Mouse (Mus musculus): ENCODE data around the gene Taf3. TPM values are rescaled to one million over a fixed set of nuclear protein-coding genes. Genes with fewer than 3 reads are reported as not detected.

The Taf3 gene
- total and polyA plus RNA-seq, 3 experiments, result 3.1 to 13.4 (median 6.0) TPM

DNA sequence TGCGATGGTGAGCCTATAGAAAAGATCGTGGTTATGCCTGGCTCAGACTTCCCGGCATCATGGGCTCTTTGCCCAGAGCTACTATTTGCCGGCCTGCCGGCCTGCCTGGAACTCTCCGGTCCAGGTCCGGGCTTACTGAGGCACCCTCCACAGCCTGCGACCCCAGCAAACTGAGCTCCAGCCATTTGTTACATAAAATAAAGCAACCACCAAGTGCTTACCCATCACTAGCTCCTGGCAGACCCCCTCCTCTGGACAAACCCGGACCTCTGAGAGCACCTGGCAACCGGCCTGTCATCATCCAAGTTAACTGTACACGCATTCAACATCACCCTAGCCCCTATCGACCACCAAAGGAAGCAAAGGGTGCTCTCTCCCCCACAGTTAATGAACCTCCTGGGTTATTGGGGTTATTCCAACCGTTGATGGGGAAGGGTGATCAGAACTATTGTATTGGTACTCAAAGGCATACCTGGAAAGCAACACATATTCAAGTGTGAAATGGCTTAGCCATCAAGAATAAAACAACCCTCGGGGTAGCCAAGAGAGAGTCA lies 163.1 kb downstream of the Taf3 start:
- Histone ChIP-seq H3K9me3 (replicated peaks; ENCODE audit: low read length) (no peaks in the 10 kb centered on the region), H3K4me3 (replicated peaks in 1 of 3; ENCODE audit: low read depth in 2 of 3, low read length in 2 of 3, poor library complexity in 1 of 3) (no peak overlapping the region), H3K27me3 (replicated peaks) (no peaks in the 10 kb centered on the region), H3K79me2 (replicated peaks; ENCODE audit: control insufficient read depth, extremely low read depth, insufficient read depth, poor library complexity, severe bottlenecking) (no peaks in the 10 kb centered on the region), H3K9ac (ENCODE audit: insufficient read depth, low read depth) (no peak overlapping the region), H3K4me2 (ENCODE audit: insufficient read depth, low read depth, poor library complexity, severe bottlenecking) (no peak overlapping the region), H3K4me1 (ENCODE audit: control insufficient read depth in 1 of 2, insufficient read depth in 2 of 2) (no peaks in the 10 kb centered on the region), H3K27ac (ENCODE audit: insufficient read depth, low read depth) (no peak overlapping the region), H3K36me3 (replicated peaks in 1 of 2; ENCODE audit: control insufficient read depth in 1 of 2, insufficient read depth in 1 of 2, low read length in 1 of 2) (no peaks in the 10 kb centered on the region)
- TF ChIP-seq EP300 (IDR thresholded peaks at IDR 0.05; ENCODE audit: low read length), result no peak
- TF ChIP-seq SMC3 (IDR thresholded peaks at IDR 0.05; ENCODE audit: low read depth, low read length), result no peak
- no peak for TF ChIP-seq CHD2 (IDR thresholded peaks at IDR 0.05; ENCODE audit: low read length)
- TF ChIP-seq CHD1 (IDR thresholded peaks at IDR 0.05; ENCODE audit: low read depth, low read length), result no peak
- no peak for TF ChIP-seq ZNF384 (IDR thresholded peaks at IDR 0.05; ENCODE audit: low read depth, low read length)
- no peak for TF ChIP-seq USF1 (IDR thresholded peaks at IDR 0.05; ENCODE audit: low read depth, low read length)
- no peak for TF ChIP-seq POLR2AphosphoS2 (IDR thresholded peaks at IDR 0.05; ENCODE audit: low read depth, low read length)
- no peak for TF ChIP-seq POLR2A (IDR thresholded peaks at IDR 0.05; ENCODE audit: low read depth, low read length)
- TF ChIP-seq HCFC1 (IDR thresholded peaks at IDR 0.05; ENCODE audit: low read depth, low read length), result no peak
- TF ChIP-seq NELFE (IDR thresholded peaks at IDR 0.05; ENCODE audit: low read depth, low read length), result no peak
- in situ Hi-C loops (cut with MboI; ENCODE audit: low pct_ligation_motif_present, low pct_unique_long_range_greater_than_20kb, low sequenced_read_pairs) (loop anchor here (5.0 to 25.0 kb wide), 2 partner anchors 122 to 423 kb away; no protein-coding TSS in a partner anchor), dilution Hi-C loops (cut with MboI; ENCODE audit: extremely low pct_ligation_motif_present, extremely low pct_unique_long_range_greater_than_20kb, low sequenced_read_pairs) (no loop called here)
- DNase-seq (ENCODE audit: extremely low read depth), result no peak

DNA sequence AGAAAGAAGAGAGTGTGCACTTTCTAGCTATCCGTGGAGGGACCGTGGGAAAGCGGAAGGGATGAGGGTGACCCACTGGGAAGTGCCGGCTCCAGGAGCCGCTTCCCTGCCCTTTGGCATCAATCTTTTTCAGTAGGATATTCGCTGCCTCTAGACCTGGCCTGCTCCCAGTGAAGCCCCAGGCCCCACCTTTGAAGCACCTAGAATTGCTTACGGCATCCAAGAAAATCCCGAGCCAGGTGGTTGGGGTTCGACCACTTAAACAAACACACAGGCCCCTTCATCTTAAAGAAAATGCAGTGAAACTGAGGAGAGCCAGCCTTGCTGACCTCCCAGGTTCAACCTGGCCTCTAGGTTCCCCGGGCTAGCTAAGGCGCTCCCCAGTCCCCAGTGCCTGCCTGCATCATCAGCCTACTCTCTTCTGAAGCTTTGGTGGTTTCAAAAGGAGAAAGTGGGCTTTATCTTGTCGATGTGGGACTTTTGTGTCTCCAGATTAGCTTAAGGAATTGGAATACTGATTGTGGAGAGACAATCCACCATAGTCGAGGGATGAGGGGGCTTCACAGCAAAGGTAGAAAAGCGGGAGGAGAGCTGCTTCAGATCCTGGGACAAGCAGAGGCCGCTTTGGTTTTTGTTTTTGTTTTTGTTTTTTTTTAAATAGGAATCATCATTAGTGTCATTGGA lies 163.7 kb downstream of the Taf3 start:
- Histone ChIP-seq H3K4me3 (replicated peaks in 1 of 3; ENCODE audit: low read depth in 2 of 3, low read length in 2 of 3, poor library complexity in 1 of 3) (no peak overlapping the region), H3K27ac (ENCODE audit: insufficient read depth, low read depth) (no peak overlapping the region), H3K9ac (ENCODE audit: insufficient read depth, low read depth) (no peak overlapping the region), H3K9me3 (replicated peaks; ENCODE audit: low read length) (no peaks in the 10 kb centered on the region), H3K79me2 (replicated peaks; ENCODE audit: control insufficient read depth, extremely low read depth, insufficient read depth, poor library complexity, severe bottlenecking) (no peaks in the 10 kb centered on the region), H3K27me3 (replicated peaks) (no peaks in the 10 kb centered on the region), H3K4me2 (ENCODE audit: insufficient read depth, low read depth, poor library complexity, severe bottlenecking) (no peak overlapping the region), H3K36me3 (replicated peaks in 1 of 2; ENCODE audit: control insufficient read depth in 1 of 2, insufficient read depth in 1 of 2, low read length in 1 of 2) (no peaks in the 10 kb centered on the region), H3K4me1 (ENCODE audit: control insufficient read depth in 1 of 2, insufficient read depth in 2 of 2) (no peaks in the 10 kb centered on the region)
- in situ Hi-C loops (cut with MboI; ENCODE audit: low pct_ligation_motif_present, low pct_unique_long_range_greater_than_20kb, low sequenced_read_pairs) (loop anchor here (5.0 to 25.0 kb wide), 2 partner anchors 123 to 422 kb away; no protein-coding TSS in a partner anchor), dilution Hi-C loops (cut with MboI; ENCODE audit: extremely low pct_ligation_motif_present, extremely low pct_unique_long_range_greater_than_20kb, low sequenced_read_pairs) (no loop called here)
- TF ChIP-seq ZKSCAN1 (IDR thresholded peaks at IDR 0.05; ENCODE audit: borderline replicate concordance, low read depth, low read length) (no peak), ETS1 (conservative IDR thresholded peaks at IDR 0.05; ENCODE audit: low read depth, low read length) (no peak), CTCF (conservative IDR thresholded peaks at IDR 0.05 in 1 of 2, IDR thresholded peaks at IDR 0.05 in 1 of 2; ENCODE audit: low read depth in 2 of 2, low read length in 2 of 2) (no peak), RAD21 (IDR thresholded peaks at IDR 0.05; ENCODE audit: low read depth, low read length) (no peak), MAFK (IDR thresholded peaks at IDR 0.05; ENCODE audit: insufficient replicate concordance, low read length) (no peak), POLR2AphosphoS2 (IDR thresholded peaks at IDR 0.05; ENCODE audit: low read depth, low read length) (no peak), GABPA (IDR thresholded peaks at IDR 0.05; ENCODE audit: insufficient replicate concordance, low read depth, low read length) (no peak), MXI1 (IDR thresholded peaks at IDR 0.05; ENCODE audit: low read depth, low read length) (no peak), MYC (IDR thresholded peaks at IDR 0.05; ENCODE audit: low read depth, low read length) (no peak), TBP (conservative IDR thresholded peaks at IDR 0.05; ENCODE audit: low read depth, low read length) (no peak), ELF1 (IDR thresholded peaks at IDR 0.05; ENCODE audit: low read depth, low read length) (no peak), MEF2A (IDR thresholded peaks at IDR 0.05; ENCODE audit: borderline replicate concordance, low read depth, low read length) (no peak), BHLHE40 (IDR thresholded peaks at IDR 0.05; ENCODE audit: low read depth, low read length) (no peak), JUND (conservative IDR thresholded peaks at IDR 0.05; ENCODE audit: low read depth, low read length) (no peak), JUN (IDR thresholded peaks at IDR 0.05; ENCODE audit: insufficient read depth, low read depth, low read length) (no peak), KAT2A (IDR thresholded peaks at IDR 0.05; ENCODE audit: insufficient replicate concordance, low read length) (no peak), TCF12 (IDR thresholded peaks at IDR 0.05; ENCODE audit: low read depth, low read length) (no peak), ZC3H11A (IDR thresholded peaks at IDR 0.05; ENCODE audit: low read depth, low read length) (no peak), PAX5 (IDR thresholded peaks at IDR 0.05; ENCODE audit: low read length) (no peak)
- no peak for DNase-seq (ENCODE audit: extremely low read depth)
